Mouse (Mus musculus) midbrain, embryonic 14.5 days (tissue): ENCODE data around the gene Rnf2. TPM values are rescaled to one million over a fixed set of nuclear protein-coding genes. Genes with fewer than 3 reads are reported as not detected.

ENCODE experiments used
- ATAC-seq: fragments of 200-750 bp; cut with Nextera tagmentation; 2 replicates; pipeline ENCODE4 v1.8.0; 2017; ENCODE audit warnings: moderate number of reproducible peaks, moderate library complexity; ENCODE audit not compliant: low FRiP score, low TSS enrichment
- DNase-seq: peaks from one replicate; pipeline ENCODE4 v3.0.0-alpha.2; 2015
- H3K27ac ChIP-seq: fragments of 300-500 bp; sonication (generic); replicated peaks from 2 replicates; pipeline ENCODE4 v1.5.1; 2014; ENCODE audit warnings: mild to moderate bottlenecking, low read depth, low read length, moderate library complexity
- H3K27me3 ChIP-seq: fragments of 300-500 bp; sonication (generic); 2 replicates; pipeline ENCODE4 v1.6.1; 2014; ENCODE audit warnings: low read length, control low read depth, mixed read lengths; ENCODE audit not compliant: control insufficient read depth, insufficient read depth
- H3K36me3 ChIP-seq: fragments of 300-500 bp; sonication (generic); 2 replicates; pipeline ENCODE4 v1.6.1; 2014; ENCODE audit warnings: low read length, control low read depth; ENCODE audit not compliant: control insufficient read depth, insufficient read depth
- H3K4me1 ChIP-seq: fragments of 300-500 bp; sonication (generic); 2 replicates; pipeline ENCODE4 v1.6.1; 2014; ENCODE audit warnings: mild to moderate bottlenecking, antibody characterized with exemption, low read length, control low read depth; ENCODE audit not compliant: control insufficient read depth, insufficient read depth
- H3K4me2 ChIP-seq: fragments of 300-500 bp; sonication (generic); 2 replicates; pipeline ENCODE4 v1.6.1; 2014; ENCODE audit warnings: mild to moderate bottlenecking, low read length, moderate library complexity
- H3K4me3 ChIP-seq: fragments of 300-500 bp; sonication (generic); replicated peaks from 2 replicates; pipeline ENCODE4 v1.5.1; 2014; ENCODE audit warnings: low read depth, low read length
- H3K9ac ChIP-seq: fragments of 300-500 bp; sonication (generic); replicated peaks from 2 replicates; pipeline ENCODE4 v1.6.1; 2014; ENCODE audit warnings: mild to moderate bottlenecking, low read length, moderate library complexity
- H3K9me3 ChIP-seq: fragments of 300-500 bp; sonication (generic); 2 replicates; pipeline ENCODE4 v1.6.1; 2016; ENCODE audit warnings: low read length, control low read depth, mixed read lengths; ENCODE audit not compliant: control insufficient read depth
- WGBS: fragments of 180-500 bp; shearing (Covaris S2); extraction: QIAGEN DNeasy Blood & Tissue Kit; methylation state at CpG from one replicate; pipeline ENCODE4 v1.1.7; 2014; 5-methylcytosine and 5-hydroxymethylcytosine counted together
- polyA plus RNA-seq: library from polyadenylated mRNA; unstranded; fragments of >200 nt; fragmentation: Nextera tagmentation; extraction: Ambion mirVana; gene quantifications from 2 replicates; pipeline ENCODE4 v1.2.1, GENCODE M21; 2014

Rnf2 gene
- 137 and 151 TPM in 2 replicates for polyA plus RNA-seq

DNA sequence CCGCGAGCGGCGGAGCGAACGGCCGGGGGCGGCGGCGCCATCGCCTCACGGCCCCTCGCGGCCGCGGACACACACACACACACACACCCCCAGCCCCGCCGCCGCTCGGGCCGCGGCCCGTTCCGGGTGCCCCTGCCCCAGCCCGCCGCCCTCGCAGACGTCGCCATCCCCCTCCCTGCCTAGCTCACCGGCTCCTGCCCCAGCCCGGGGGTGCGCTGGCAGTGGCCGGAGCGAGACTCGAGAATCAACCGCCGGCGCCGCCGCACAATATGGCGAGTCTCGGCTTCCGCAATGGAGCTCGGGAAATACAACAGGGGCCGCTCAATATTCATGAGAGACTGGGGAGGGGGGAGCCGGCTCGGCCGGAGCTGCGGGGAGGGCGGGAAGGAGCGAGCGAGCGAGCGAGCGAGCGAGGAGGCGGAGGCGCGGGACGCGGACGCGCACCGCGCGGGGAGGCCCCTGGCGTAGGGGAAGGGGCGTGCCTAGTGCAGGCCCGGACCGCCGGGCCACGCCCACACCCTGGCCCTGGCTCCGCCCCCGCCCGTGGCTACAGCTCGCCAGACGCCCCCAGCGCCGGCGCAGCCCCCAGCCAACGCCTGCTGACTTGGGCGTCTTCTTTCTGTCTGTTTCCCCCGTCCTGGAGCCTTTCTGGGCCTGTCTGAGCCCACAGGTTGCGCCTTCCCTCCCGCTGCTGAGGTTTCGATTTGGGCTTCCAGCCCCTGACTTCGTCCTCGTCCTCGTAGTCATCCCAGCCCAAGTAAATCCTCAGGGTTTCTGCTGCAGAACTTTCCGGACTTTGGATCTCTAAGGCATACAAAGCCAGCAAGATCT lies at the start of gene Rnf2:
TSS of gene Rnf2 (minus strand) at position 425 of the 831 bp plus-strand sequence.
- ATAC-seq, result peak; percentile 97
- peak; percentile 97 for DNase-seq
- H3K9ac ChIP-seq, result peak within 1 kb of the TSS; percentile 89
- H3K27me3 ChIP-seq, result no peaks in the 10 kb centered on the region
- H3K36me3 ChIP-seq, result no peaks in the 10 kb centered on the region
- peak within 1 kb of the TSS; percentile 95 for H3K27ac ChIP-seq
- under 1% methylated on average over 76 of the region's 90 CpGs for WGBS
- H3K4me2 ChIP-seq, result peak within 1 kb of the TSS; percentile 67
- H3K4me3 ChIP-seq, result peak within 1 kb of the TSS; percentile 95
- peaks cover 12% of the 10 kb centered on the region; the same call in 1 of the 2 replicates for H3K4me1 ChIP-seq
- no peaks in the 10 kb centered on the region for H3K9me3 ChIP-seq

DNA sequence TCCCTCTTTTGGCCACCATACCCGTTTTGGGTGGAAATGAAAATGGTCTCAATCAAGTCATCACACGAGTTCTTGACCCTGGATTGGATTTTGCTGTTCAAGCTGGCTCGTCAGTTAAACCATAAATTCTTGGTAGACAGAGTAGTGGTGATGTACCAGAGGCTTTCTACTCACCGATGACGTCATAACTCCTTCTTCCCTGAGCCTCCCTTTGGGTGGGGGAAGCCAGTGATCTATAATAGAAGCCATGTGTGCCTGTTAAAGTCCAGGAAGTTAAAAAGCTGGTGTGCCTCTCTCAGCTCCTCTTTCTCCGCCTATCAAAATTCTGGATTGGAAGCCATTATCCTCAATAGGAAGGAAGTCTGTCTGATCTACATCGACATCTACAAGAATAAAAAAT lies 49.0 kb upstream of the Rnf2 start:
- H3K9me3 ChIP-seq, result no peaks in the 10 kb centered on the region
- no peak overlapping the region for H3K27ac ChIP-seq
- H3K4me1 ChIP-seq, result peaks cover 8% of the 10 kb centered on the region; the same call in 1 of the 2 replicates
- no peak overlapping the region for H3K9ac ChIP-seq
- H3K27me3 ChIP-seq, result no peaks in the 10 kb centered on the region
- WGBS, result 88% methylated on average over 7 of the region's 7 CpGs
- no peak overlapping the region for H3K4me2 ChIP-seq
- no peaks in the 10 kb centered on the region for H3K36me3 ChIP-seq
- no peak for ATAC-seq
- no peak for DNase-seq
- no peak overlapping the region for H3K4me3 ChIP-seq

DNA sequence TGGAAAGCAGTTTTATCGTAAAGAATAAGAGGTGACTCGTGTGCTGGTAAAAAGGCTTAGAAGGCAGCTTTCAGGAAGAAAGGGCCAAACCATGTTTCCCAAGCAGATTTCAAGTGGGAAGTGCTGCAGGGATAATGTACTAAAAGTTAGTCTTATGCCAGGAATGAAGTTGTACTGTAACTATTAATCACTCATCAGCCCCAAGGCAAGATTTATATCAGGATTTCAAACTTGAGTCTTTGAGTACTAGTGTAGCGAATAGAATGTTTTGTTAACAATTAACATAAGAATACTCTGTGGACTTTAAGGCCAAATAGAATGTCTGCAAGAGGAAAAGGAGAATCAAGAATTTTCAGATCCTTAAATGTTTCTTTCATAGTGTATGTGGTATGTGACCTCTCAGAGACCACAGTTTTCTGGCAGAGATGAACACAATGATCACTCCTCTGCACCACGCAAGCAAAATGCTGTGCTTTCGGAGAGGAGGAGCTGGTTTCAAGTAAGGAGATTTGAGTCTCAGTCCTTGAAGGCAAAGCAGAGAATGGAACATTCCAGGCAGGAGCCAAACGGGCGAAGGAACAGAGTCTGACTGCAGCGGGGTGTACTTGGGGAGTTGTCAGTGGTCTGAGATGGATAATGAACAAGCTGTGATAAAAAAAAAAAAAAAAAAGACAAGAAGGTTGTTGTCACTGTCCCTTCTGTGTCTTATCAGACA lies 48.3 kb upstream of the Rnf2 start:
- no peak for DNase-seq
- no peak overlapping the region for H3K4me3 ChIP-seq
- H3K4me1 ChIP-seq, result peaks cover 8% of the 10 kb centered on the region; the same call in 1 of the 2 replicates
- no peaks in the 10 kb centered on the region for H3K36me3 ChIP-seq
- H3K9me3 ChIP-seq, result no peaks in the 10 kb centered on the region
- H3K4me2 ChIP-seq, result no peak overlapping the region
- WGBS, result 83% methylated on average over 8 of the region's 8 CpGs
- no peak overlapping the region for H3K9ac ChIP-seq
- no peaks in the 10 kb centered on the region for H3K27me3 ChIP-seq
- ATAC-seq, result no peak
- H3K27ac ChIP-seq, result no peak overlapping the region

DNA sequence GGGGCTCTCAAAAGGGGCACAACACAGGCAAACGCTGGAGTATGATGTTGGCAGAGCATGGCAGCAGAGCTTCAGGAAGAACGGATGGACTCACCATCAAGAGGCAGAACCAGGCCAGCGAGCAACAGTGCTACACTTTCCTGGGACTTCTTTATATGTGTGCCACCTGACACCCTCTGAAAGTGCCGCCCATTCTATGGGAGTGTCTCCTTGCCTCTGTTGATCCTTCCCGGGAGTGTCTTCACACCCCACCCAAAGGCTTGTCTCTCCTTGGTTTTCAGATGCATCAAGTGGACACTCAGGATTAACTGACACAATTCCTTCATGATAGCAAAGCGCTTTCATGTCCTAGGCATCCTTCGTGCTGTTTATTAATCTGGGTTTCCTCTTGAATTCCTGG lies 44.8 kb upstream of the Rnf2 start:
- H3K27ac ChIP-seq, result no peak overlapping the region
- H3K4me3 ChIP-seq, result no peak overlapping the region
- no peaks in the 10 kb centered on the region; the same call in 1 of the 2 replicates for H3K4me1 ChIP-seq
- H3K27me3 ChIP-seq, result no peaks in the 10 kb centered on the region
- no peak for DNase-seq
- H3K4me2 ChIP-seq, result no peak overlapping the region
- H3K9ac ChIP-seq, result no peak overlapping the region
- no peaks in the 10 kb centered on the region for H3K36me3 ChIP-seq
- no peaks in the 10 kb centered on the region for H3K9me3 ChIP-seq
- no peak for ATAC-seq
- WGBS, result 84% methylated on average over 7 of the region's 7 CpGs

DNA sequence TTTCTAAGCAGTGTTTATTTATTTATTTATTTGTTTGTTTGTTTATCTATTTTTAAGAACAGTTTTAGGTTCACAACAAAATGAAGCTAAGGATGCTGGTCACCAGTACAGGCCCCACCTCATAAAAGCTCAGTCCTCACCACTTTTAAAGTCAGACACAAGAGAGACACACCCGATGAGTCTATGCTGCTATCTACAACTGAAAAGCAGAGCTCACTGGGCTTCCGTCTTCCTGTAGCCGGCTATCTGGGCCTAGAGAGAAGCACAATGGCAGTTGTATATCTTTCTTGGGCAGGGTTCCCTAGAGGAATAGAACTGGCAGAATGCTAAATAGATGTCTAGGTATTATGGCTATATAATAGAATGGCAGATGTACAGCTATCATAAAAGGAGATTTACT lies 43.8 kb upstream of the Rnf2 start:
- DNase-seq (no peak), ATAC-seq (no peak)
- no peaks in the 10 kb centered on the region for H3K36me3 ChIP-seq
- no peaks in the 10 kb centered on the region for H3K4me1 ChIP-seq
- WGBS, result 87% methylated on average over 3 of the region's 3 CpGs
- H3K9me3 ChIP-seq, result no peaks in the 10 kb centered on the region
- H3K4me2 ChIP-seq, result no peak overlapping the region
- no peaks in the 10 kb centered on the region for H3K27me3 ChIP-seq
- H3K27ac ChIP-seq, result no peak overlapping the region
- H3K4me3 ChIP-seq, result no peak overlapping the region
- H3K9ac ChIP-seq, result no peak overlapping the region

DNA sequence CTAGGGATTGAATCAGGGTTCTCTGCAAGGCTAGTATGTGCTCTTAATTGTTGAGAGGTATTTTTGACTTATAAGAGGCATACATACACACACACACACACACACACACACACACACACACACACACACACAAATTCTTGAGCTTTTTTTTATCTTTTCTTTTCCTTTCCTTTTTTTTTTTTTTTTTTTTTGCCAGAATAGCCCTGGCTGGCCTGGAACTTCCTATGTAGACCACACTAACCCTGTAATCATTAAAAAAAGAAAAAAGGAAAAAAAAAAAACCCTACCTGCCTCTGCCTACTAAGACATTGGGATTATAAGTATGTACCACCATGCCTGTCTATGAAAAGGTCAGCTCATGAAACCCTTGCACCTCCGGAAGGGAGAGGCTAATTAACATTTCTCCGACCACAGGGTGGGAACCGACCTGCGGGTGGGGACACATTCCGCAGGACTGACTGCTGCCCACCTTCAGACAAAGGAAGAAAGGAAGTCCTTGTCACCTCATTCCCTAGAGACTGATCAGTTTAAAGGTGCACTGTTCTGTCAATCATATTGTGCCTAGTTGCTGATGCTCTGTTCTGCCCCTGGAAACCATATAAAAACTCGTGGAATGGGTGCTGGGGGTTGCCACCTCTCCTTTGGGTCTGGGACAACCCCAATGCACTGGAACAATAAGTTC lies 43.2 kb upstream of the Rnf2 start:
- H3K27me3 ChIP-seq, result no peaks in the 10 kb centered on the region
- ATAC-seq (no peak), DNase-seq (no peak)
- no peak overlapping the region for H3K27ac ChIP-seq
- no peak overlapping the region for H3K9ac ChIP-seq
- no peaks in the 10 kb centered on the region for H3K4me1 ChIP-seq
- whole genome bisulfite sequencing, result 85% methylated on average over 6 of the region's 6 CpGs
- H3K9me3 ChIP-seq, result no peaks in the 10 kb centered on the region
- H3K4me2 ChIP-seq, result no peak overlapping the region
- H3K36me3 ChIP-seq, result no peaks in the 10 kb centered on the region
- H3K4me3 ChIP-seq, result no peak overlapping the region

DNA sequence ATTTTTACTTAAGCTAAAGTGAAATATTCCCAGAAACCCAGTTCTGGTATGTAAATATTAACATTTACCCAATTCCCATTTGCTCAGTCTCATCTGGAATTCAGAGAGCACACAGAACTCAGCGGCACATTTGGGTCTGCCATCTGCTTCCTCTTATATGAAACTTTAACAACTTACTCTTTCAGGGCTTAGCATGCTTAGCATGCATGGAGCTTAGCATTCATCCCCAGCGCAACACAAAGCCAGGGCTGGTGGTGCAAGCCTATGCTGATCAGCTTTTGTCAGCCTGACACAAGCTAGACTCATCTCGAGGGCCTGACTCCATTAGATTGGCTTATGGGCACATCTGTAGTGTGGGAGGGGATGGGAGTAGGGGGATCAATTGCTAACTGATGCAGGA lies 25.9 kb upstream of the Rnf2 start:
- H3K4me2 ChIP-seq, result no peak overlapping the region
- no peak overlapping the region for H3K9ac ChIP-seq
- H3K4me3 ChIP-seq, result no peak overlapping the region
- no peaks in the 10 kb centered on the region for H3K36me3 ChIP-seq
- no peaks in the 10 kb centered on the region for H3K9me3 ChIP-seq
- 31% methylated on average over 3 of the region's 3 CpGs for WGBS
- DNase-seq, result peak; percentile 22
- H3K27ac ChIP-seq, result no peak overlapping the region
- peak; percentile 53 for ATAC-seq
- H3K27me3 ChIP-seq, result no peaks in the 10 kb centered on the region
- H3K4me1 ChIP-seq, result no peaks in the 10 kb centered on the region

DNA sequence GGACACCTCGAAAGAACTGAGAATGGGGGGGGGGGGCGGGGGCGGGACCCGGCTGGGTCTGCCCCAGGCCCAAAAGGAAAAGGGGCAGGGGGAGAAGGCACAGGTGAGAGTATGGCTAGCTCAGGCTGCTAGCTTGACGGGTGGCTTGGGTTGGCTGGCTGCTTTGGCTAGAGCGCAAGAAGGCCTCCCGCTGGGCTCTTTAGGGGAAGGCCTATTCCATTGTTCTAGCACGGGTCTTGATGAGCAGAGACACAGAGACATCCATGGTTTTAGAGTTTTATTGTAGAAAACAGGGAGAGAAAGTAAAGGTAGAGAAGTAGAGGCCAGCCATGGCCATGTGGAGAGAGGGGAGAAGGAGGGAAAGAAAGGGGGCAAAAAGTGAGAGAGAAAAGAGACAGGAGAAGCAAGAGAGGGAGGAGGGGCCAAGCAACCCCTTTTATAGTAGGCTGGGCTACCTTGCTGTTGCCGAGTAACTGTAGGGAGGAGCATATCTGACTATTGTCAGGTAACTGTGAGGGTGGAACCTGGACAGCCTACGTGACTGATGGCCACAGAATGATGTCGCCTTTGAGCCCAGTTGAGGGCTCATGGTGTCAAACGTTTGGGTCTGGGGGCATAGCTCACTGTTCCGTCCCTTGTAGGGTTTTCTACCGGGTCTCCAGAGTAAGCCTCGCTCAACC lies 17.0 kb upstream of the Rnf2 start:
- H3K4me2 ChIP-seq, result no peak overlapping the region
- no peaks in the 10 kb centered on the region for H3K27me3 ChIP-seq
- no peak for DNase-seq
- no peaks in the 10 kb centered on the region for H3K9me3 ChIP-seq
- no peaks in the 10 kb centered on the region for H3K4me1 ChIP-seq
- no peak for ATAC-seq
- no peak overlapping the region for H3K9ac ChIP-seq
- WGBS, result 77% methylated on average over 15 of the region's 15 CpGs
- H3K4me3 ChIP-seq, result no peak overlapping the region
- no peaks in the 10 kb centered on the region for H3K36me3 ChIP-seq
- no peak overlapping the region for H3K27ac ChIP-seq
